Mouse (Mus musculus) bone marrow, adult 2 months (tissue): ENCODE results near the gene Gja8. TPM values are rescaled to one million over a fixed set of nuclear protein-coding genes. Genes with fewer than 3 reads are reported as not detected.
A peak's percentile ranks its signal among the peaks of the same experiment; 100 is the strongest.

ENCODE experiments used
- H3K27ac ChIP-seq: fragments of 200-500 bp; 2 replicates; pipeline ENCODE4 v1.5.1; 2012; ENCODE audit warnings: low read depth, mild to moderate bottlenecking, control low read depth, inconsistent platforms, low read length; ENCODE audit not compliant: control insufficient read depth, poor library complexity, insufficient read depth
- H3K4me1 ChIP-seq: fragments of 200-500 bp; 2 replicates; pipeline ENCODE4 v1.6.1; 2011; ENCODE audit warnings: low read length; ENCODE audit not compliant: control insufficient read depth, insufficient read depth
- H3K4me3 ChIP-seq: fragments of 200-500 bp; replicated peaks from 2 replicates; pipeline ENCODE3; 2011; ENCODE audit warnings: mild to moderate bottlenecking, low read depth, low read length, control low read depth; ENCODE audit not compliant: control insufficient read depth
- CTCF ChIP-seq: fragments of 200-500 bp; IDR thresholded peaks from 2 replicates; pipeline ENCODE4 v1.5.1; 2011; ENCODE audit warnings: low read length, control low read depth; ENCODE audit not compliant: control insufficient read depth, insufficient read depth
- POLR2A ChIP-seq: fragments of 200-500 bp; IDR thresholded peaks from 2 replicates; pipeline ENCODE4 v1.6.1; 2011; ENCODE audit warnings: low read depth, mild to moderate bottlenecking, control low read depth, low read length, borderline replicate concordance; ENCODE audit not compliant: control insufficient read depth
- WGBS: fragments of 180-500 bp; shearing (Covaris S2); methylation state at CpG from one replicate; pipeline ENCODE4 v1.1.7; 2018; 5-methylcytosine and 5-hydroxymethylcytosine counted together
- polyA plus RNA-seq: library from polyadenylated mRNA; stranded (reverse); fragments of >200 nt; gene quantifications from 2 replicates; pipeline ENCODE4 v1.2.4, GENCODE M21; 2011; ENCODE audit warnings: low replicate concordance; ENCODE audit not compliant: missing spikeins, insufficient read depth, insufficient read length

Gene Gja8
- not detected in 2 replicates for polyA plus RNA-seq

DNA sequence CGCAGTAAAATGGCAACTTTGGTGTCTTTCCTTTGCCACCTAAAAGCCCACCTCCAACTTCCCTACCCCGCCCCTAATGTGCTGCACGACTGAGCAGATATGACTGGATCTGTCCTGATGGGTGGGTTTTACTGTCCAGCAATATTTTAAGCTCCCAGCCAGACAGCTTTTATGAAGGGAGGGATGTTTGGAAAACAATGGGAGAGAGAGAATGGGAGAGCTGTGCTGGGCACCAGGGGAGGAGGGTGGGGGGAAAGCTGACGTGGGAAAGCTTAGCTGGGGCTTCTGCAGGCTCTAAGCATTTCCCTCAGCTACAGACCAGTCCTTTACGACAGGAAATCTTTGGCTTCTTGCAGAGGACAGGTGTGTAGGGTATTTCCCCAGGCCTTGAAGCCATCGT lies at the start of gene Gja8:
Gja8 (minus strand) TSS at position 101 of the 400 bp plus-strand sequence.
- Histone ChIP-seq H3K27ac (no peak within 1 kb of the TSS), H3K4me1 (no peaks in the 10 kb centered on the region), H3K4me3 (no peak within 1 kb of the TSS)
- no peak for TF ChIP-seq CTCF
- no peak for TF ChIP-seq POLR2A
- WGBS, result 64% methylated on average over 6 of the region's 6 CpGs

DNA sequence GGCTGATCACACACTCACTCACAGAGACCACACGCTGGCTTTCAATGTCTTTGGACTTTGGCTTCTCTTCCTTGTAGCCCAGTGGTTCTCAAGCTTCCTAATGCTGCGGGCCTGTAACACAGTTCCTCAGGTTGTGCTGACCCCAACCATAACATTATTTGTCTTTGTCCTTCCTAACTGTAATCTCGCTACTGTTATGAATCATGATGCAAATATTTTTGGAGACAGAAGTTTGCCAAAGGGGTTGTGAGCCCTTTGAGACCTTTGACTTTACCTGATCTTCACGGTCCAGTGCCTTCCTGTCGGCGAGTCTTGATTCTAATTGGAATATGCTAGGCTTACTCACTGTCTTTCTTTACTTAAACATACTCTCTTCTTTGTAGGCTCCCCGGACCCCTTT lies 48.6 kb upstream of the Gja8 start:
- Histone ChIP-seq H3K4me3 (no peak overlapping the region), H3K4me1 (no peaks in the 10 kb centered on the region), H3K27ac (no peak overlapping the region)
- WGBS, result 86% methylated on average over 7 of the region's 7 CpGs
- TF ChIP-seq POLR2A (no peak), CTCF (no peak)

DNA sequence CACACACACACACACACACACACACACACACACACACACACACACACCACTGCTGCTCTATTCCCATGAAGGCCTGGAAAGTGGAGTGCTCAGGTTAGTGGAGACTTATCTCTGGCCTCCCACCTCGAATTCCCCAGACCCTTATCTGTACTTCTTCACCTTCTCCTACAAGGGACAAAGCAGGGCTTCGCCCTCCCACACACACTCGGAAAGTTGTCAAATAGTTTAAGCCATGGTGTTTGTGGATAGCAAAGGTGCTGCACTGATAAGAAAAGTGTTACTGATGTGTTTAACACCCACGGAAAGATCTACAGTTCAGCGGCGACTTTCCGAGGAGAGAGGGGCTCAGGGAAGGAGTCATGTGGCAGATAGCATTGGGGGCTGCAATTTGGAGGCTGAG lies 45.2 kb upstream of the Gja8 start:
- H3K27ac ChIP-seq, result no peak overlapping the region
- TF ChIP-seq CTCF (no peak), POLR2A (no peak)
- H3K4me1 ChIP-seq, result no peaks in the 10 kb centered on the region
- WGBS, result 43% methylated on average over 7 of the region's 7 CpGs
- H3K4me3 ChIP-seq, result no peak overlapping the region

DNA sequence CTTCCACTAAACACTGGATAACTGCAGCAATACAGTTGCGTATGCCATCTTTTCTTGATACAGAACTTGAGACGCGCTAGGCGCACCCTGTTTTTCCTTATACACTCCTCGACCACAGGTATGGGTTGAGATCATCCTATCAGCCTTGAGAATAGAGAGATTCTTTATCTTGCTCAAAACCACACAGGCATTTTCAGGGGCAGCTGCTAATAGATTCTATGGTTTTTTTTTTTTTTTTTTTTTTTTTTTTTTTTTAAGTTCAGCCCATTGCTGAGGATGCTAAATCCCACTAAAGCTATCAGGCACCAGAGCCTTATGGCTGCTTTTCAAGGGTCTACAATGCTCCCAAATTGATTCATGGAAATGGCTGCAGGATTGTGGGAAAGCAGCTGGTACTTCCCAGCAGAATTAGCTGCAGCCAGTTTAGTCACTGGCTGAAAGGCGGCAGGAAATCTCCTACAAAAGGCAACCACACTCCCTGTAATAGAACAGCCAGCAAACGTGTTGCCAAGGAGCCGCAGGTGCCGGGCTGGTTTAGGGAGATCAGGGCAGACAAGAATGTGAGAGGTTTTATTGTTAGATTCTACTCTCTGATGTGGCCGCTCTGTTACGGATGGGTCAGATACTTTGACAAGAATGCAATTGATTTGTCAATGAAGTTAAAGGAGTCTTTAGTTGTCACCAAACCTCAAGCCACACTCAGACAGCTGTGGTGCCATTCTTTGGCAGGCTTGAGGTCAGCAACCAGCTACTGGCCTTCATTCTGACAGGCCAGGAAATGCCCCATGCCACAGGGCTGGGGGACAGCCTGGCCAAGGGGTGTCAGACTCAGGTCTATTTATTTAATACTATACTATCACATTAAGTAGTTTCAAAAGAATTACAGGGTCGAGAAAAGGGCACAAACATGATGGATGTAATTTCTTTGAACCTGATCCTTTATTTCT lies 37.5 kb upstream of the Gja8 start:
- WGBS, result 79% methylated on average over 12 of the region's 12 CpGs
- Histone ChIP-seq H3K27ac (no peak overlapping the region), H3K4me3 (no peak overlapping the region), H3K4me1 (no peaks in the 10 kb centered on the region)
- TF ChIP-seq POLR2A, result no peak
- TF ChIP-seq CTCF, result no peak

DNA sequence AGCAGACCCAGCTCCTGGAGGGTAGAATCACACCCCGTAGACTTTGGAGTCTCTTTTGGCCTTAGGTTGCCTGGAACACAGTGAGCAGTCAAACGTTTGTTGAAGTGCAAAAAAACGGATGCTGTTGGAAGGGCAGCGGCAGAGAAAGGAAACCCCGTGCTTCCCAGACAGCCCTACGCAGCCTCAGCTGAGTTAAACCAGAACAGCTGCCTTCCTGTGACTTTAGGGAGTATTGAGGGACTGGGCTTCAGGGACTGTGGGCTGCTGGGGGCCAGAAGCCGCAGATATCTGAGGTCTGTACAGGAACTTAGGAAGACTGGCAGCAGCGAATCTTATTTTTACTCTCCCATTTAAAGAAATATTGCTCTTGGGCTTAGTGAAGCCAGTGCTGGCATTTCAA lies 34.8 kb upstream of the Gja8 start:
- Histone ChIP-seq H3K4me3 (no peak overlapping the region), H3K4me1 (no peaks in the 10 kb centered on the region), H3K27ac (no peak overlapping the region)
- TF ChIP-seq POLR2A (no peak), CTCF (no peak)
- 4% methylated on average over 8 of the region's 8 CpGs for WGBS

DNA sequence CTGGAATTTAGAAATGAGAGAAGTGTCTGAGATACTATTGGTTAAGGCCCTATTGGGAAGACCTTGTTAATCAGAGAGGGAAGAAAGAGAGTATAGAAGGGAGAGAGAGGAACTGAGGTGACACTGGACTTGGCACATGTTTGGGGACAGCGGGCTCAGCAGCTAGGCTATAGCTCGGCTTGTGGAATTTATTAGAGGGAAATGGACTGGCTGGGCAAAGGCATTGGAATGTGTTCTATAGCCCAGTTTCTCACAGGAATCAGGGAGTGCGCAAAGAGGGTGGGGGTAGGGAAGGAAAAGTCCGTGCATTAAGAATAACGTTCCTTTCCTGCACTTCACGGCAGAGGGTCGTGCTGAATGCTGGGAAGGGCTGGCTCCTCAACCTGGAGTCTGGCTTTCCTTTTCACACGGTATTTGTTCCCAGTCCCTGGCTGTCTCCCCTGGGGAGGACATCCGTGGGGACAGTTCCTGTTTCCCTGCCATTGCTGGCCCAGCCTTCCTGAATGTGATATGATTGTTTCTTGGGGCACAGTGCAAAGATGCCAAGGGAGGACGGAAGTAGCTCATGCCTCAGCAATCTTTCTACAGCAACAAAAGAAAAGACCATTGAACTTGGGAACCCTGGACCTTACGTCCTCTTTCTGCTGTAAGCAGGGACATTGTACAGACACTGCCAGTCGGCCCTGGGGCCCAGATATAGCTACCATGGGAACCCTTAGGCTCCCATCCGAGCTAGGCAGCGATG lies 27.8 kb upstream of the Gja8 start:
- Histone ChIP-seq H3K27ac (no peak overlapping the region), H3K4me3 (no peak overlapping the region), H3K4me1 (no peaks in the 10 kb centered on the region; the same call in 1 of the 2 replicates)
- WGBS, result 54% methylated on average over 14 of the region's 14 CpGs
- TF ChIP-seq POLR2A, result no peak
- no peak for TF ChIP-seq CTCF

DNA sequence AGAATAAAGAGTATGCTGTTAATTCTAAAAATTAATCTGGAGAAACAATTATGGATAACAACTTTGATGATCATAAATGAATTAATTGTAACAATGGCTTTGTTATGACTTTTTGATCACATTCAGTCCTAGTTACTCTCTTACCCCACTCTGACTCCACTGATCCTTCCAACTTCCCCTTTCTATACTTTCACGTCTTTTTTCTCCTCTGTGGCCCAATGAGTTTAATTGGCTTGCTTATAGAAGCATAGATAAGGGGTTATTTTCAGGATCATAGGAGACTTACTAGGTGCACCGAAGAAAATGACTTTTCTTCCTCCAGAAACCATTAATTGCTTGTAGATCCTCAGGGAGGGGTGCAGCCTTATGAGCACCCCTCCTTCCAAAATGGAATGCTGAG lies 16.9 kb upstream of the Gja8 start:
- H3K4me3 ChIP-seq, result no peak overlapping the region
- WGBS, result 39% methylated on average over 2 of the region's 2 CpGs
- H3K4me1 ChIP-seq, result no peaks in the 10 kb centered on the region
- no peak overlapping the region for H3K27ac ChIP-seq
- no peak for TF ChIP-seq CTCF
- TF ChIP-seq POLR2A, result no peak

DNA sequence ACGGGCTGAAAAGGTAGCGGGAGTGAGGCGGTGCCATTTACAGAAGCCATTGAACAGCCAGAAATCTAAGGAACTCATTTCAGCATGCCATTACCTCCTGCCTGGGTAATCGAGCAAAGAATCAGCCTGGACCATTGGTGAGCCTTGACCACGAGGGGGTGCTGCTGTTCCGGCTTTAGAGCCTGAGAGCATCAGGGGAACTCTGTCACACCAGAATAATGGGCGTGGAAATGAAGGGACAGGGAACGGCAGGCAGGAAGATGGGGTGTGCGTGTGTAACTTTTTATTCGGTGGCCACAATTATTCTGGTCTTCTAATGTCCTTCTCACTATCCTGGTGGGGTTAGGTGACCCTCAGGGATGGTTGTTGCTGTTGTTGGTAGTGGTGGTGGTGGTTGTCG lies 12.9 kb upstream of the Gja8 start:
- Histone ChIP-seq H3K4me1 (no peaks in the 10 kb centered on the region), H3K4me3 (no peak overlapping the region), H3K27ac (no peak overlapping the region)
- TF ChIP-seq CTCF (peak; percentile 90), POLR2A (no peak)
- 7% methylated on average over 11 of the region's 11 CpGs for WGBS

DNA sequence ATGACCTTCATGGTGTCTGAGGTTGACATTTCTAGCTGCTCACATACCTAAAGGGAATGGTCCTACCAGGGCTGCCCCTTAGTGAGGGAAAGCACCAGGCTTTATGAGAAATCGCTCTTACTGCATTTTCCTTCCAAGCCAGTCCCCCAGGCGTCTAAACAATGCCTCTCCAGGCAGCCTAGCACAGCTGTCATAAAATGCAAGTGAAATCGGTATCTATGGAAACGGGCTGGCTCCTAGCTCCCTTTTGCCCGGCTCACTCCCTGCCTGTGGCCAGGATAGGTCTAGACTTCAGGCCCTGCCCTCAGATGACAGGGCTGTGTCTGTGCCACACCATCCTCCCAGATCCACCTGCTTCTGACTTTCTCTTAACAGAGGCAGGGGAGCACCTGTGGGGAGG lies 11.8 kb upstream of the Gja8 start:
- 50% methylated on average over 5 of the region's 5 CpGs for WGBS
- no peak for TF ChIP-seq POLR2A
- TF ChIP-seq CTCF, result no peak
- H3K27ac ChIP-seq, result no peak overlapping the region
- H3K4me3 ChIP-seq, result no peak overlapping the region
- no peaks in the 10 kb centered on the region for H3K4me1 ChIP-seq
